Mouse (Mus musculus) neural tube, embryonic 13.5 days (tissue): ENCODE data around the gene Trpc3. TPM values are rescaled to one million over a fixed set of nuclear protein-coding genes. Genes with fewer than 3 reads are reported as not detected.
"Not testable (repeated sequence)": the region's sequence is repeated elsewhere in the genome, so short reads cannot be mapped to it uniquely, and the experiment has no call there.

Experiments
- ATAC-seq: fragments of 200-750 bp; cut with Nextera tagmentation; 2 replicates; pipeline ENCODE4 v1.8.0; 2017; ENCODE audit warnings: low read depth, mild to moderate bottlenecking, moderate TSS enrichment, moderate library complexity
- H3K27ac ChIP-seq: fragments of 300-500 bp; sonication (generic); replicated peaks from 2 replicates; pipeline ENCODE4 v1.5.1; 2015; ENCODE audit warnings: moderate library complexity, mild to moderate bottlenecking, inconsistent platforms
- H3K27me3 ChIP-seq: fragments of 300-500 bp; sonication (generic); 2 replicates; pipeline ENCODE4 v1.6.1; 2015; ENCODE audit warnings: mild to moderate bottlenecking, inconsistent platforms
- H3K36me3 ChIP-seq: fragments of 300-500 bp; sonication (generic); 2 replicates; pipeline ENCODE4 v1.6.1; 2015; ENCODE audit warnings: mild to moderate bottlenecking, inconsistent platforms
- H3K4me1 ChIP-seq: fragments of 300-500 bp; sonication (generic); replicated peaks from 2 replicates; pipeline ENCODE4 v1.6.1; 2015; ENCODE audit warnings: inconsistent platforms
- H3K4me2 ChIP-seq: fragments of 300-500 bp; sonication (generic); 2 replicates; pipeline ENCODE4 v1.6.1; 2015; ENCODE audit warnings: inconsistent platforms, mild to moderate bottlenecking, moderate library complexity
- H3K4me3 ChIP-seq: fragments of 300-500 bp; sonication (generic); 2 replicates; pipeline ENCODE4 v1.5.1; 2015; ENCODE audit warnings: mild to moderate bottlenecking, inconsistent platforms
- H3K9ac ChIP-seq: fragments of 300-500 bp; sonication (generic); 2 replicates; pipeline ENCODE4 v1.6.1; 2015; ENCODE audit warnings: moderate library complexity, mild to moderate bottlenecking, inconsistent platforms
- H3K9me3 ChIP-seq: fragments of 300-500 bp; sonication (generic); 2 replicates; pipeline ENCODE4 v1.6.1; 2016; ENCODE audit warnings: inconsistent platforms
- WGBS: fragments of 180-500 bp; shearing (Covaris S2); methylation state at CpG from one replicate; pipeline ENCODE4 v1.1.7; 2015; 5-methylcytosine and 5-hydroxymethylcytosine counted together
- polyA plus RNA-seq: library from polyadenylated mRNA; unstranded; fragments of >200 nt; fragmentation: Nextera tagmentation; extraction: Ambion mirVana; gene quantifications from 2 replicates; pipeline ENCODE4 v1.2.1, GENCODE M21; 2015

Gene Trpc3
- polyA plus RNA-seq, 1 experiment from 2014 or later = 12.0 TPM

DNA sequence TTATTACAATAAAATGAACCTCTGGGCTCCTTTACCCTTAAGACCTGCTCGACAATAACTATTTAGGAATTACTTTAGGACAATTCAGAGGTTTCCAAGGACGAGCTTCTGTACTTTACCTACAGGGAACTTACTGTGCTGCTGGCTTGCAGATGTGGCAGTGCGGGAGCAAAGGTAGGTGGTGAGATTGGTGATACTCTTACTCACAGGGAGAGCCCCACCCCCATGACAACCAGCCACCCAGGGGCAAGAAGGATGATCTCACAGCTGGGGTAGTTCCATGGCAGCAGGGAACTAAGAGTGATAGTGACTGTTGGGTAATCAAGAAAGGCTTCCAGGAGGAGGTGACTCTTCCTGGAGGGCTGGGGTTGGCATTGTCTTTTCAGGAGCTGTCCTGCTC, 46.6 kb downstream of the Trpc3 start:
- no peaks in the 10 kb centered on the region for H3K27me3 ChIP-seq
- H3K4me1 ChIP-seq = no peaks in the 10 kb centered on the region
- H3K9ac ChIP-seq = no peak overlapping the region
- H3K9me3 ChIP-seq = no peaks in the 10 kb centered on the region
- no peak overlapping the region for H3K4me3 ChIP-seq
- no peak overlapping the region for H3K4me2 ChIP-seq
- no peaks in the 10 kb centered on the region for H3K36me3 ChIP-seq
- WGBS = 84% methylated on average over 3 of the region's 3 CpGs
- ATAC-seq = no peak
- no peak overlapping the region for H3K27ac ChIP-seq

GRCm38 (mm10) chr3:36642736-36643135, 47.2 kb downstream of the Trpc3 start:
- Histone ChIP-seq H3K9me3 (no peaks in the 10 kb centered on the region), H3K4me2 (no peak overlapping the region), H3K27me3 (no peaks in the 10 kb centered on the region), H3K27ac (no peak overlapping the region), H3K4me1 (no peaks in the 10 kb centered on the region), H3K9ac (no peak overlapping the region), H3K36me3 (no peaks in the 10 kb centered on the region), H3K4me3 (no peak overlapping the region)
- 78% methylated on average over 13 of the region's 13 CpGs for WGBS
- no peak for ATAC-seq

- H3K4me2 ChIP-seq = no peak overlapping the region
- no peaks in the 10 kb centered on the region for H3K9me3 ChIP-seq
- H3K27me3 ChIP-seq = no peaks in the 10 kb centered on the region
- no peak overlapping the region for H3K27ac ChIP-seq
- WGBS = 60% methylated on average over 2 of the region's 2 CpGs
- no peak overlapping the region for H3K4me3 ChIP-seq
- no peak overlapping the region for H3K9ac ChIP-seq
- H3K36me3 ChIP-seq = no peaks in the 10 kb centered on the region
- no peaks in the 10 kb centered on the region for H3K4me1 ChIP-seq
- no peak for ATAC-seq
Measured at GRCm38 (mm10) chr3:36640787-36641186, 49.2 kb downstream of the Trpc3 start.

DNA sequence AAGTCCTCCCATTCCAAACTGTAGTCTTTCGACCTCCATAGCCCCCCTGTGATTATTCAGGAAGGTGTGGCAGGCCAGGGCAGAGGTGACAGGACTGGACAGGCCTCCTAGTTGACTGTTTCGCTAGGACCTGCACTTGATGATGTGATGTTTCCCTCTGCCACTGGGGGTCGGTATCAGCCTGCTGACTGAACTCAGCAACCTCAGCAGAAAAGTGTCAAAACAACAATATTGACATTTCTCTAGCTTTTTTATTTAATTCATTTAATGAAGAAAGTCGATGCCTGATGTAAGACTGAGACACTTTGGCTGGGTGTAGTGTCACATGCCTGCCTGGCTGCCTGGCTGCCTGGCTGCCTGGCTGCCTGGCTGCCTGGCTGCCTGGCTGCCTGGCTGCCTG, 54.5 kb downstream of the Trpc3 start:
- H3K4me1 ChIP-seq = no peaks in the 10 kb centered on the region
- ATAC-seq = peak; percentile 65; the same call in 1 of the 2 replicates
- no peaks in the 10 kb centered on the region for H3K9me3 ChIP-seq
- no peaks in the 10 kb centered on the region for H3K36me3 ChIP-seq
- no peak overlapping the region for H3K4me2 ChIP-seq
- H3K27me3 ChIP-seq = no peaks in the 10 kb centered on the region
- H3K9ac ChIP-seq = no peak overlapping the region
- no peak overlapping the region for H3K27ac ChIP-seq
- 29% methylated on average over 4 of the region's 4 CpGs for WGBS
- no peak overlapping the region for H3K4me3 ChIP-seq

- WGBS = 77% methylated on average over 2 of the region's 2 CpGs
- no peaks in the 10 kb centered on the region for H3K27me3 ChIP-seq
- no peaks in the 10 kb centered on the region for H3K9me3 ChIP-seq
- no peak overlapping the region for H3K27ac ChIP-seq
- H3K4me2 ChIP-seq = no peak overlapping the region
- H3K9ac ChIP-seq = no peak overlapping the region
- ATAC-seq = no peak
- H3K36me3 ChIP-seq = no peaks in the 10 kb centered on the region
- no peak overlapping the region for H3K4me3 ChIP-seq
- H3K4me1 ChIP-seq = no peaks in the 10 kb centered on the region
Measured at GRCm38 (mm10) chr3:36626803-36627202, 63.2 kb downstream of the Trpc3 start.

DNA sequence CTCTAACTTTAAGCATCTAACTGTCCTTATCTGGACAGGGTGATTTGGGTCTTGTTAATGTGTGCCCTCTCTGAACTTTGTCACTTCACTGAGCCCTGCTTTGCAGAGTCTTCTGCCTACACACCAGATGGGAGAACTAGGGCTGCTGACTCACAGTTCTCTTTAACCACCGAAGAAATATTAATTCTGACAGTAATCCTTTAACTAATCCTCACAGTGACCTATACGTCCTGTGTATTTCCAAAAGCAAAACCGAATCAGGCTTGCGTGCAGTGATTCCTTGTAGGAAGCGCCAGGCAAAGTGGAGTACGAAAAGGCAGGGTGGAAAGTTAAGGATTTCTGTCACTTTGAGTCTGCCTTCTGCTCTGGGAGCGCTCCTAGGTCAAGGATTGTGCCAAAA, 71.8 kb downstream of the Trpc3 start:
- Histone ChIP-seq H3K4me1 (peaks cover 7% of the 10 kb centered on the region), H3K27me3 (no peaks in the 10 kb centered on the region), H3K4me3 (no peak overlapping the region), H3K9me3 (no peaks in the 10 kb centered on the region), H3K27ac (no peak overlapping the region), H3K9ac (no peak overlapping the region), H3K4me2 (no peak overlapping the region), H3K36me3 (no peaks in the 10 kb centered on the region)
- no peak for ATAC-seq
- WGBS = 85% methylated on average over 7 of the region's 7 CpGs

GRCm38 (mm10) chr3:36613908-36614255, 76.1 kb downstream of the Trpc3 start:
- Histone ChIP-seq H3K27me3 (no peaks in the 10 kb centered on the region), H3K9ac (no peak overlapping the region), H3K4me3 (peak overlapping the region; percentile 70; the same call in 1 of the 2 replicates), H3K36me3 (0 out of 2 replicates have a peak, but pooled peaks cover 4% of the 10 kb centered on the region), H3K9me3 (no peaks in the 10 kb centered on the region), H3K4me2 (peak overlapping the region; percentile 65), H3K4me1 (peaks cover 13% of the 10 kb centered on the region), H3K27ac (no peak overlapping the region)
- WGBS = 70% methylated on average over 5 of the region's 5 CpGs
- no peak; the same call in 1 of the 2 replicates for ATAC-seq

DNA sequence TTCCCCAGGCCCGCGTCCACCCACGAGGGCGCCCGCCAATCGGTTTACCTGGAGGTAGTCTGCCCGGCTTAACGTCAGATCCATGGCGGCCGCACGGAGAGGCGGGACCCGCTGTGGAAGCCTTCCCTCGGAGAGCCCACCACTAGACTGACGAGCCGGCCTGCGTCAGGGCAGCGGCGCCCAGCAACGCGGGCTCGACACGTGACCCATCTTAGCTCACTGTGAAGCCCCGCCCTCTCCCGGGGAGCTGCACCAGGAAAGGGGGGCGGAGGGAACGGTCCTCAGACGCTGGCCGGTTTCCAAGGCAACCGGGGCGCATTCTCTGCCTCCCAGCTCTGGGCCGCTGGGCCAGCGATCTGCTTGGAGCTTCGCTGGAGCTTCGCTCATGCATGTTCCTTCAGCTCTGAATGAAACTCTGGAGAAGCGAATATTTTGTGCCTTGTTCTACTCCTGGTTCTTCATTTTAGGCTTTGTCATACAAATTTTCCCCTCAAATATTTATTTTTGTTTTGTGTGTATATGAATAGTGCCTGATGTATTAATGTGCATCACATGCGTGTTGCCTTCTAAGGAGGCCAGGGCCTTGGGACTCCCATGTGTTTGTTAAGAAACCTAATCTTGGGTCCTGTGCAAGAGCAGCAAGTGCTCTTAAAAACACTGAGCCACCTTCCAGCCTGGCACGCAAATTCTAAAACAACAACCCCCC, 76.6 kb downstream of the Trpc3 start, which contains the start of gene Bbs7:
TSS of gene Bbs7 (minus strand) at position 276 of the 706 bp plus-strand sequence.
- peaks cover 13% of the 10 kb centered on the region for H3K4me1 ChIP-seq
- H3K36me3 ChIP-seq = peaks cover 9% of the 10 kb centered on the region; the same call in 1 of the 2 replicates
- ATAC-seq = peak; percentile 100
- H3K4me2 ChIP-seq = peak within 1 kb of the TSS; percentile 65
- no peaks in the 10 kb centered on the region for H3K9me3 ChIP-seq
- H3K27ac ChIP-seq = peak within 1 kb of the TSS; percentile 61
- 4% methylated on average over 37 of the region's 38 CpGs for WGBS
- peak within 1 kb of the TSS; percentile 70 for H3K4me3 ChIP-seq
- peak within 1 kb of the TSS; percentile 83 for H3K9ac ChIP-seq
- H3K27me3 ChIP-seq = no peaks in the 10 kb centered on the region

- Histone ChIP-seq H3K36me3 (peaks cover 9% of the 10 kb centered on the region; the same call in 1 of the 2 replicates), H3K4me2 (peak overlapping the region; percentile 65), H3K27ac (peak overlapping the region; percentile 61), H3K4me1 (peaks cover 13% of the 10 kb centered on the region), H3K27me3 (no peaks in the 10 kb centered on the region), H3K4me3 (peak overlapping the region; percentile 70), H3K9ac (peak overlapping the region; percentile 83), H3K9me3 (no peaks in the 10 kb centered on the region)
- 3% methylated on average over 6 of the region's 6 CpGs for WGBS
- peak; percentile 66 for ATAC-seq
Measured at GRCm38 (mm10) chr3:36612687-36613086, 77.3 kb downstream of the Trpc3 start.

GRCm38 (mm10) chr3:36605894-36606783, 83.8 kb downstream of the Trpc3 start:
- Histone ChIP-seq H3K4me1 (no peaks in the 10 kb centered on the region), H3K9me3 (no peaks in the 10 kb centered on the region), H3K4me3 (no peak overlapping the region), H3K9ac (no peak overlapping the region), H3K36me3 (peaks cover 27% of the 10 kb centered on the region), H3K4me2 (no peak overlapping the region), H3K27ac (no peak overlapping the region), H3K27me3 (no peaks in the 10 kb centered on the region)
- WGBS = 81% methylated on average over 7 of the region's 7 CpGs
- ATAC-seq = no peak

DNA sequence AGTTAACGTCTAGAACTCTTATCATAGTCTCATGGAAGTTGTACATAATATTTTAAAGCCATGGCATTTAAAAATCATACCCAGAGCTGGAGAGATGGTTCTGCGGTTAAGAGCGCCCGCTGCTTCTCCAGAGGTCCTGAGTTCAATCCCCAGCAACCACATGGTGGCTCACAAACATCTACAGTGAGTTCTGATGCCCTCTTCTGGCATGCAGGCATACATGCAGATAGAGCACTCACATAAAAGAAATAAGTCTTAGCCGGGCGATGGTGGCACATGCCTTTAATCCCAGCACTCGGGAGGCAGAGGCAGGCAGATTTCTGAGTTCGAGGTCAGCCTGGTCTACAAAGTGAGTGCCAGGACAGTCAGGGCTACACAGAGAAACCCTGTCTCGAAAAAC, 90.2 kb downstream of the Trpc3 start:
- H3K4me3 ChIP-seq, H3K9ac ChIP-seq, ATAC-seq, H3K27me3 ChIP-seq, H3K4me1 ChIP-seq, H3K4me2 ChIP-seq, H3K27ac ChIP-seq, H3K9me3 ChIP-seq: not testable (repeated sequence)
- H3K36me3 ChIP-seq = peaks cover 20% of the 10 kb centered on the region
- WGBS = 94% methylated on average over 8 of the region's 9 CpGs

DNA sequence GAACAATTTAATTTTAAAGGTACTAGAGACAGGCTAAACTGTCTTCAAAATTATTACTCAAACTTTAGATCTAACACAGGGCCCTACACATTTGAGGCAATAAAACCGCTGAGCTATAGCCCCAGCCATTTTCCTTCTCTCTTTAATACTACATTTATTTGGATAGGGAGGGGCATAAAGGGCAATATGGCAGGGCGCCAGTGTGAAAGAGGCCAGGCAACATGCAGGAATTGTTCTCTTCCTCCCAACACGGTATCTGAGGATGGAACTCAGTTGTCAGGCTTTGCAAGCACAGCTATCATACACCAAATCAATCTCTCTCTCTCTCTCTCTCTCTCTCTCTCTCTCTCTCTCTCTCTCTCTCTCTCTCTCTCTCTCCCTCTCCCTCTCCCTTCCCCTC, 91.2 kb downstream of the Trpc3 start:
- H3K4me1 ChIP-seq = no peaks in the 10 kb centered on the region
- 70% methylated on average over 3 of the region's 3 CpGs for WGBS
- no peaks in the 10 kb centered on the region for H3K27me3 ChIP-seq
- H3K9ac ChIP-seq = no peak overlapping the region
- H3K9me3 ChIP-seq = no peaks in the 10 kb centered on the region
- H3K4me2 ChIP-seq = no peak overlapping the region
- no peak for ATAC-seq
- no peak overlapping the region for H3K4me3 ChIP-seq
- H3K27ac ChIP-seq = no peak overlapping the region
- H3K36me3 ChIP-seq = peaks cover 25% of the 10 kb centered on the region
